Mouse (Mus musculus): ENCODE measurements around the gene Ssb. TPM values are rescaled to one million over a fixed set of nuclear protein-coding genes. Genes with fewer than 3 reads are reported as not detected.
A peak's percentile ranks its signal among the peaks of the same experiment; 100 is the strongest.

The Ssb gene
- 100 to 1,000 TPM; 127 to 138 (median 132) TPM for total RNA-seq (2022)

- DNase-seq (ENCODE audit: low spot score in 2 of 2), result peak; percentile 83 to 88
Measured at GRCm38 (mm10) chr2:69861485-69862091, at the start of gene Ssb. Gene Ssb, plus strand, starts transcription at chr2:69861562.

DNA sequence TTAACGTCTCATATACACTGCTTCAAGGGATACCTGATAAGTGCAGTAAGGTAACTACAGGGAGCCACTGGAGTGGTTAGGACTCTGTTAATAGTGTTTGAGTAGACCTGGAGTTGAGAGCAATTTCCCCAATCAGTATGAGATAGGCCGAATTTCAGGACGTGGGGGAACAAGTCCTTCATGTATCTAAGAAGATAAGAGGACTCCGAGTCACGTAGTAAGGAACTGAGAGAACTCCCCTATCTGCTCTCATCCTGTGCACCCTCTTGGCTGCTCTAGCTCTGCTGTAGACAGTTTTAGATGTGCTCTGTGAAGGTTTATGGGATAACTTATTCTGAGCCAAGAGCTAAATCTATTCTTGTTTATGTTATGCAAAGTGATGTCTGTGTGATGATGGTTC lies 44.8 kb upstream of the Ssb start:
- DNase-seq (ENCODE audit: low spot score in 2 of 2), result no peak

- no peak for DNase-seq (ENCODE audit: low spot score in 2 of 2)
Measured at GRCm38 (mm10) chr2:69818350-69819085, 42.8 kb upstream of the Ssb start.

- no peak for DNase-seq (ENCODE audit: low spot score in 2 of 2)
Measured at GRCm38 (mm10) chr2:69820201-69820600, 41.2 kb upstream of the Ssb start.

DNA sequence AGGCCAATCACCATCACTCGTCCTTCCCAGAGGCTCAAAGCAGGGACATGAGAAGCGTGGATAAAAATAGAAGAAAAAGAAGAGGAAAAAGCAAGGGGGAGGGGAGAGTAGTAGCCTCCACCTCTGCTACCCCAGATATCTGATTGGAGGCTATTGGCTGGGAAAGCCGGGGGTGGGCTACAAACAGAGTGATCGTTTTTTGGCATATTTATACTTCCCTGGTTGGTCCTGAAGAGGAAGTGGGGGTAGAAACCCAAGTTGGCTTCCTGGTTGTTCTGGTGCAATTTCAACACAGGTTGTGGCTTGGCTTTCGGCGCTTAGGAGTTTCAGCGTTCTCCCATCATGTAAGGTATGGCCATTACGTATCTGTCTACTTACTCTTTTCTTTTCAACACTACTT lies 39.7 kb upstream of the Ssb start, which contains the start of gene Klhl23:
Klhl23 (plus strand) TSS at position 234 of the 400 bp plus-strand sequence.
- DNase-seq (ENCODE audit: low spot score in 2 of 2), result no peak

DNA sequence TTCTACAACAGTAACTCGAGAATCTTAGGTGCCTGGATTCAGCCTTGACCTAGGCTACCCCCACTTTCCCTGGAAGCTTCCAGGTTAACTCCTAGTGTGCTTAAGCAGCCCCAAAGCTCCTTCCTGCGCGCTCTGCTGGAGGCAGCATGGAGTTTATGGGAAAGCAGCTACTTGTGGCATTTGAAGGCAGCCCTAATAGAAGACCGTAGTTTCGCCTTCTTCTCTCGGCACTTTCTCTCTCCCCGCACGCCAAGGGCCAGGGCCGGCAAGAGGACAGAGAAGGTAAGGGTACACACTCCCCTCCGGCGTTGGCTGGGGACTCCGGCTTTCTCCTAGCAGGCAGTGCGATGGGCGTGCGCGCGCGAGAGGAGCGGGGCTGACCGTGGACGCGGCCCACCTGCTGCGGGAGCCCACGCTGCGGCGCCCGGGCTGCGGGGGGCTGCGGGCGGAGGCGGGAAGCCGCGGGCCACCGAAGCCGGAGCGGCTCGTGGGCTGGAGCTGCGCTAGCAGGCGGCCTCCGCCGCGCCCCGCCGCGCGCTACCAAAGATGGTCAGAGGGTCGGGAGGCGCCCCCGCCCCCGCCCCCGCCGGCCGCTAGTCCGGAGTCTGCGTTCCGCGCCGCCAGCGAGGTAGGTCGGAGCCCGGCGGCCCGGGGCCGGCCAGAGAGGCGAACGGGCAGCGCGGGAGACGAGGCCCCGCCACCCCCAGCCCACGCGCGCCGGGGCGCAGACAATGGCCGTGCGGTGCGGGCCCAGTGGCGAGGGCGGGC lies 38.8 kb upstream of the Ssb start:
- peak in 1 of 2 experiments; percentile 32 for DNase-seq (ENCODE audit: low spot score in 2 of 2)

DNA sequence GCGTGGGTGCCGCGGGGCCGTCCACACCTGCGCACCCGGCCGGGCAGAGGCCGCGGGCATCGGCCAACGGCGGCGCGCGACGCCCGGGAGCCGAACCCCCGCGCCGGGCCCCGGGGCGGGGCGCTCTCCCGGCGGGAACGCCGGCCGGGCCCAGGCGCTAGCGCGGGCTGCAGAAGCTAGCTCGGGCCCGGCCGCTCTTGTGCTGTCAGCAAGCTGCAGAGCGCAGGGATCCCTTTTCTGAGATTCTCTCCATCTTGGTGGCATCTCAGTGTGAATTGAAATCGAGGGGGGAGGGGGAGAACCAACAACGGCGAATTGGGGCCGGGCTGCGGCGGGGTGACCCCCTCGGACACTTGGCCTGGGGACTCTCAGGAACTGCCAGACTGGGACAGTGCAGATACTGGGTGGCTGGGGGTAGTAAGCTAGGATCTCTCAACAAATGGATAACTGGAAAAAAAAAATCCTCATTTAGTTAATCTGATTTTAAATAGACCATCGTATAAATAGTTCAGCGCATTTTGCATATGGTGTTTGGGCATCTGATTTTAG lies 38.2 kb upstream of the Ssb start:
- DNase-seq (ENCODE audit: low spot score in 2 of 2), result no peak

GRCm38 (mm10) chr2:69825898-69826297 lies 35.5 kb upstream of the Ssb start:
- DNase-seq (ENCODE audit: low spot score in 2 of 2), result no peak

- no peak for DNase-seq (ENCODE audit: low spot score in 2 of 2)
Measured at GRCm38 (mm10) chr2:69826380-69826779, 35.0 kb upstream of the Ssb start.

DNA sequence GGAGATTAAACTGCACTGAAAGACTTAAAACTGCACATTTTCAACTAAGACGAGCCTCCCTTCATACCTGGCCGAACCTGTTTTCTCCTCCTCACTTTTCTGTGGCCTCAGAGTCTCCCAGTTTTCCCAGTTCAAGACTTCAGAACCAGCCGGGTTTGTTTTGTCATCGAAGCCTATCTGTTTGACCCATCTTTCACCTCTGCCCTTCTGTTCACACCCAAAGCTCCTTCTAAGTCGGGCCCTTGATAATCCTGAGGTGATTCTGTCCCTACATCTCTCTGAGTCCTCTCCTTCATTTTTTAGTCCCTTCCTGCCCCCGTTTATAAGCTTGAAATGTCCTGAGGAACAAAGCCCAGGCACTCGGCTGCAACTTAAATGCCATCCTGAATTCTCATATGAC lies 33.3 kb upstream of the Ssb start:
- no peak for DNase-seq (ENCODE audit: low spot score in 2 of 2)

DNA sequence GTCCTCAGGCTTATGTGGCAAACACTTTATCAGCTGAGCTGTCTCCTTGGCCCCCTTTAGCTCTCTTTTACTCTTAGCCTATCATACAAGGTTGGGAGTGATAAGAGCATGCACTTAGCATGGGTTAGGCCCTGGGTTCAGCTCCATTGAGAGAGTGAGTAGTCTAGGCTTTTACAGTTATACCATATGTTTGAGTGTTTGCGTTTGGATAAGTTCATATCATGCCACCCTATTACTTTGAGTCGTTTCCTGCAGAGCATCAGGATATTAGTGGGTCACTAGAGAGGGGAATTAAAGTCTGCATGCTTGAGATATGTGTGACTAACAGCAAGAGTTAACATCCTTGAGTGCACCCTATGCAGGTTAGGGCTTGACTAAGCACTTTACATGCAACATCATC lies 31.7 kb upstream of the Ssb start:
- DNase-seq (ENCODE audit: low spot score in 2 of 2), result no peak

- no peak for DNase-seq (ENCODE audit: low spot score in 2 of 2)
Measured at GRCm38 (mm10) chr2:69830116-69830515, 31.2 kb upstream of the Ssb start.

DNA sequence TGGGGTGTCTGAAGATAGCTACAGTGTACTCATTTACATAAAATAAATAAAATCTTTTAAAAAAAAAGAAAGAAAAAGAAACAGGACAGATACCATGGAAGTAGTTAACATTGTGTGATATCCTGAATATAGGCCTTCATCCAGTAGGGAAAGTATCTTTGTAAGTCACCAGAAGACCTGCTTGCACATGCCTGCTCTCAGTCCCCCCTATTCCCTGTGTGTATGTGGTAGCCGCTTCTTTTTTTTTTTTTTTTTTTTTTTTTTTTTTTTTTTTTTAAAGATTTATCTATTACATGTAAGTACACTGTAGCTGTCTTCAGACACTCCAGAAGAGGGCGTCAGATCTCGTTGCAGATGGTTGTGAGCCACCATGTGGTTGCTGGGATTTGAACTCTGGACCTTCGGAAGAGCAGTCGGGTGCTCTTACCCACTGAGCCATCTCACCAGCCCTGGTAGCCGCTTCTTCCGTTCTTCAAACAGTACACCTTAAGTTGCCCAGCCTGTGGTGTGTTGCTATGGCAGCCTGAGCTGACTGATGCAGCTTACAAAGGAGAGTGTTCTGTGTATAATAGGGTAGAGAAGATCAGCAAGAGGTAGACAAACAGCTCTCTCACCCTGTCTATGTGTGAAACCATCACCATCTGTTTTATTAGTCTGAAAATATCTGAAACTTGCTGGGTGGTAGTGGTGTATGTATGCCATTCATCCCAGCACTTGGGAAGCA lies 24.0 kb upstream of the Ssb start:
- no peak for DNase-seq (ENCODE audit: low spot score in 2 of 2)

- DNase-seq (ENCODE audit: low spot score in 2 of 2), result no peak
Measured at GRCm38 (mm10) chr2:69837996-69838395, 23.4 kb upstream of the Ssb start.

- DNase-seq (ENCODE audit: low spot score in 2 of 2), result no peak
Measured at GRCm38 (mm10) chr2:69838707-69839106, 22.7 kb upstream of the Ssb start.

DNA sequence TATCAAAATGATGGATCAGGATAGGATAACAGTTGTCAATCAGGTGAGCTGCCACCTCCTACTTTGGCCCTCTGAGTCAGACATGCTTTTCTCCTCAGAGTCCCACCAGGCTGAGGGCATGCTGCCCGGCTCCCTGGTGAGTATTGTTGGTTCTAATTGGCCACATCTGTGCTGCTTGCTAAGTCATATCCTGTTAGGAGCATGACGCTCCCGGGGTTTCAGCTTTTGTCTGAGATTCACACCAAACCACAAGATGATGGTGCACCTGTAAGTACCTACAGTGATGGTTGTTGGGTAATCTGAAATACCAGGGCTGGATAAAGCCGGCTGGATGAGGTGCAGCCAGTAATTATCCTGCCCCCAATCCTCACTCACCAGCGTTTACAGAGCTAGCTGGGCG lies 21.1 kb upstream of the Ssb start:
- no peak for DNase-seq (ENCODE audit: low spot score in 2 of 2)

DNA sequence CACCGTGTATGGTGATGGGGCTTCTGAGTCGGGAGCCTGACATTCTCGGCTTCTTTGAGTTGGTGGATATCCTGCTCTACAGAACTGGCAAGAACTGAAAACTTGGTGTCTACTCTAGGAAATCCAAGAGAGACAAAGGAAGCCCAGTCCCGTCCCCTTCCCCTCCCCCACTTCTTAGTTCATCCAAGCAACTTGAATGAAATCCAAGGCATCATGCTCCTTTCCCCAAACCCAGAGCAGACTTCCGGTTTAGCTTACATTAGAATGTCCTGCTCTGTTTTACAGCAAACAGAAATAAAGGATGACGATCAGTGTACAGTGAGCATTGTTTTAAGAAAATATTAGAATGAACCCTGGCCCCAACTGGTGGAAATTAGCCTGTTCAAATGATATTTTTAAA lies 12.1 kb upstream of the Ssb start:
- peak in 1 of 2 experiments; percentile 2 for DNase-seq (ENCODE audit: low spot score in 2 of 2)

- DNase-seq (ENCODE audit: low spot score in 2 of 2), result no peak
Measured at GRCm38 (mm10) chr2:69851427-69852058, 9.8 kb upstream of the Ssb start.

DNA sequence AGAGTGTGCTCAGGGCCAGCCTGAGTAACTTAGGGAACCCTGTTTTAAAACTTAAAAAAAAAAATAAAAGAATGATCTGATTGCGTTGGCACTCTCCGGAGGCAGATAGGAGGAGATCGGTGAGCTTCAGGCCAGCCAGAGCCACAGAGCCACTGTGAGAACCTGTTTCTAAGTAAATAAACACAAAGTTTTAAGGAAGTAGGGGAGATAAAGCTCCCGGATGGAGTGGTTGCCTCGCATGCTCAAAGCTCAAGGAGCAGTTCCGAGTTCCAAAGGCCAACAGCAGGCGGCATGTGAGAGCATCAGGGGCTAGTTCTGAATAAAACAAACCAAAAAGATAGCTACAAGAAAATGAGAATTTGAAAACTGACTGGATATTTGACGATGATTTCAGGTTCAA lies 5.0 kb upstream of the Ssb start:
- no peak for DNase-seq (ENCODE audit: low spot score in 2 of 2)

- DNase-seq (ENCODE audit: low spot score in 2 of 2), result no peak
Measured at GRCm38 (mm10) chr2:69857882-69858281, 3.5 kb upstream of the Ssb start.

- DNase-seq (ENCODE audit: low spot score in 2 of 2), result peak in 1 of 2 experiments; percentile 15
Measured at GRCm38 (mm10) chr2:69860972-69861452, 350 bp upstream of the Ssb start.
